Mouse (Mus musculus): ENCODE data around the gene Acer2.

- no peak for TF ChIP-seq CTCF (IDR thresholded peaks at IDR 0.05; ENCODE audit: insufficient read depth, low read length)
- TF ChIP-seq POLR2A (IDR thresholded peaks at IDR 0.05; ENCODE audit: borderline replicate concordance, extremely low read depth, low read depth, low read length) = no peak
These were observed 62.5 kb downstream of the Acer2 start for GRCm38 (mm10) chr4:86936706-86937105.

Data from lung, adult 2 months (tissue).